Mouse (Mus musculus): ENCODE data around the gene Plcb2. TPM values are rescaled to one million over a fixed set of nuclear protein-coding genes. Genes with fewer than 3 reads are reported as not detected.

Gene Plcb2
- polyA plus RNA-seq, 1 experiment = 0.49 TPM

GRCm38 (mm10) chr2:118693370-118693966, 34.8 kb downstream of the Plcb2 start:
- no peaks in the 10 kb centered on the region for H3K4me1 ChIP-seq (ENCODE audit: control insufficient read depth, insufficient read depth, low read length)
- H3K4me3 ChIP-seq (ENCODE audit: insufficient read depth, low read length) = no peak overlapping the region
- no peak overlapping the region for H3K27ac ChIP-seq (ENCODE audit: insufficient read depth, low read length)
- no peak; the same call in 1 of the 2 replicates for TF ChIP-seq CTCF (IDR thresholded peaks at IDR 0.05; ENCODE audit: borderline replicate concordance, insufficient read depth, low read length)
- TF ChIP-seq POLR2A (IDR thresholded peaks at IDR 0.05; ENCODE audit: low read depth, low read length) = no peak

DNA sequence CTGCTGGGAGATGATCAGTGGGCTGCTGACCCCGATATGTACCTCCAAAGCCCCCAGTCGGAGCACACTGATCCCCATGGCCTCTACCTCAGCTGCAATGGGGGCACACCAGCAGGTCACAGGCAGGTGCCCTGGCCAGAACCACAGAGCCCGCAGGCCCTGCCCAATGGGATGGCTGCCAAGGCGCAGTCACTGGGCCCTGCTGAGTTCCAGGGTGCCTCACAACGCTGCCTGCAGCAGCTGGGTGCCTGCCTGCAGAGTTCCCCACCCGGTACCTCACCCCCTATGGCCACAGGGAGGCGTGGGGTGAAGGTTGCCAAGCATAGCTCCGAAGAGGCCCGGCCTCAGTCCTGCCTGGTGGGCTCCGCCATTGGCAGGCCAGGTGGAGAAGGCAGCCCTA, 38.4 kb downstream of the Plcb2 start:
- Histone ChIP-seq H3K27ac (ENCODE audit: insufficient read depth, low read length) (no peak overlapping the region), H3K4me3 (ENCODE audit: insufficient read depth, low read length) (no peak overlapping the region), H3K4me1 (ENCODE audit: control insufficient read depth, insufficient read depth, low read length) (no peaks in the 10 kb centered on the region)
- TF ChIP-seq POLR2A (IDR thresholded peaks at IDR 0.05; ENCODE audit: low read depth, low read length) = no peak
- TF ChIP-seq CTCF (IDR thresholded peaks at IDR 0.05; ENCODE audit: borderline replicate concordance, insufficient read depth, low read length) = no peak

DNA sequence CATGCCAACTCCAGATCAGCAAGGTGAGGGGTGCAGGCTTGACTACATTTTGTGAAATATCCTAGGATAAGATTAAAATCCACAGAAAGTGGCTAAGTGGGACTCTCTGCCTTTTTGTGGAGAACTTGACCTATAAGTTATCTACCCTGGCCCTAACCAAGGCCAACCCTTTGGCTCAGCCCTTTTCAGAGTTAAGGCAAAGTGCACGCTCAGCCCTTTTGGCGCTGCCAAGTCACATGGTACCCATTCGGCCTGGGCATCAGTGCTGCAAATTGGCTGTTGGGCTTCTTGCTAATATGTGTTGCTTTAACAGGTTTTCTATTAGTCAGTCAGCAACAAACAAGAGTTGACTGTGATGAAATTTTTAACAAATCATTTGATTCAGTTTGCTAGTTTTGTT, 40.4 kb downstream of the Plcb2 start:
- TF ChIP-seq POLR2A (IDR thresholded peaks at IDR 0.05; ENCODE audit: low read depth, low read length) = no peak
- TF ChIP-seq CTCF (IDR thresholded peaks at IDR 0.05; ENCODE audit: borderline replicate concordance, insufficient read depth, low read length) = no peak
- Histone ChIP-seq H3K4me1 (ENCODE audit: control insufficient read depth, insufficient read depth, low read length) (no peaks in the 10 kb centered on the region), H3K4me3 (ENCODE audit: insufficient read depth, low read length) (no peak overlapping the region), H3K27ac (ENCODE audit: insufficient read depth, low read length) (no peak overlapping the region)

- TF ChIP-seq CTCF (IDR thresholded peaks at IDR 0.05; ENCODE audit: borderline replicate concordance, insufficient read depth, low read length) (no peak), POLR2A (IDR thresholded peaks at IDR 0.05; ENCODE audit: low read depth, low read length) (no peak)
- Histone ChIP-seq H3K27ac (ENCODE audit: insufficient read depth, low read length) (no peak overlapping the region), H3K4me1 (ENCODE audit: control insufficient read depth, insufficient read depth, low read length) (no peaks in the 10 kb centered on the region), H3K4me3 (ENCODE audit: insufficient read depth, low read length) (no peak overlapping the region)
Measured at GRCm38 (mm10) chr2:118686693-118687092, 41.5 kb downstream of the Plcb2 start.

DNA sequence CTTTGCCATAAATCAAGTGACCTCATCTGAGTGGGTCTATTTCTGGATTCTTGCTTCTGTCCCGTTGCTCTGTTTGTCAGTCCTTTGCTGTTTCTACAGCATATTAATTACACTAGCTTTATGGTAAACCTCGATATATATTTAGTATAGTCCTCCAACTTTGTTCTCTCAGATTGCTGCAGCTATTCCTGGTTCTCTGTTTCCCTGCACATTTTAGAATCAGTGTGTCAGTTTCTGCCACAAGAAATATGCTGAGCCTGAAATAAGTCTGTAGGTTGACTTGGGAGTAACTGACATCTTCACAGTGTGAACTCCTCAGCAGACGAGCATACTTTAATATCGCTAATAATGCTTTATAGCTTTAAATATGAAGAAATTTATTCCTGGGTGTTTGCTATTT, 43.1 kb downstream of the Plcb2 start:
- H3K27ac ChIP-seq (ENCODE audit: insufficient read depth, low read length) = no peak overlapping the region
- TF ChIP-seq CTCF (IDR thresholded peaks at IDR 0.05; ENCODE audit: borderline replicate concordance, insufficient read depth, low read length) (no peak), POLR2A (IDR thresholded peaks at IDR 0.05; ENCODE audit: low read depth, low read length) (no peak)
- no peaks in the 10 kb centered on the region for H3K4me1 ChIP-seq (ENCODE audit: control insufficient read depth, insufficient read depth, low read length)
- no peak overlapping the region for H3K4me3 ChIP-seq (ENCODE audit: insufficient read depth, low read length)

DNA sequence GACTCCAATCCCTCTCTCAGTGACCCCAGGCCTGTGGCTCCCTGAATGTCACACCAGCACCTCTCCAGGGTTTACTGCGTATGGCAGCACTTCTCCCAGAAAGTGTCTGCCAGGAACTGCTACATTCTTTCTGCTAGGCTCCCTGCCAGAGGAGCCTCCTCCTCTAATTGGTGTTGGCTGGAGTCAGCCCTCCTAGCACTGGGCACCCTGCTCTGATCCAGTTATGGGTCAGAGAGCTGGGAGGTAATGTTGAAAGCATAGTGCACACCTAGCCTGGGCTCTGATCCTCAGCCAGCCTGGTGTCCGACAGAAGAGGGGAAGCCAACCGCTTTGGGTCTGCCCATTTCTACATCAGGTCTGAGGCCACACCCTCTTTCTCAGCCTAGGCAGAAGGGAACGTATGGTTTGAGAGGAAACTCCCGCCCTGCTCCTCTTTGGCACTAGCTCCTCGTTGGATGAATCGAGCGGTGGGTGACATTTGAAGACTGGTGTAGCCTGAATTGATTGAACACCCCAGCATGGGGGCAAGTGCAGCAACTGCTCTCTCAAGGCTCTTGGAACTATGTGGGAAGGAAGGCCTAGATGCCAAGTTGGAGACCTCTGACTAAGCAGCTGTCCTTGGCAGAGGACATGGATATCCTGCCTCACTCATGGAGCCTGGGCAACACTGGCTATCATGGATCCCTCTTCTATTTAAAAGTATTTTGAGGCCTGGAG, 45.5 kb downstream of the Plcb2 start:
- no peak for TF ChIP-seq POLR2A (IDR thresholded peaks at IDR 0.05; ENCODE audit: low read depth, low read length)
- TF ChIP-seq CTCF (IDR thresholded peaks at IDR 0.05; ENCODE audit: borderline replicate concordance, insufficient read depth, low read length) = no peak
- H3K27ac ChIP-seq (ENCODE audit: insufficient read depth, low read length) = no peak overlapping the region
- H3K4me3 ChIP-seq (ENCODE audit: insufficient read depth, low read length) = no peak overlapping the region
- no peaks in the 10 kb centered on the region for H3K4me1 ChIP-seq (ENCODE audit: control insufficient read depth, insufficient read depth, low read length)

GRCm38 (mm10) chr2:118680926-118681325, 47.3 kb downstream of the Plcb2 start:
- TF ChIP-seq POLR2A (IDR thresholded peaks at IDR 0.05; ENCODE audit: low read depth, low read length) (no peak), CTCF (IDR thresholded peaks at IDR 0.05; ENCODE audit: borderline replicate concordance, insufficient read depth, low read length) (no peak)
- Histone ChIP-seq H3K4me3 (ENCODE audit: insufficient read depth, low read length) (no peak overlapping the region), H3K27ac (ENCODE audit: insufficient read depth, low read length) (no peak overlapping the region), H3K4me1 (ENCODE audit: control insufficient read depth, insufficient read depth, low read length) (no peaks in the 10 kb centered on the region)

- Histone ChIP-seq H3K4me1 (ENCODE audit: control insufficient read depth, insufficient read depth, low read length) (no peaks in the 10 kb centered on the region), H3K27ac (ENCODE audit: insufficient read depth, low read length) (no peak overlapping the region), H3K4me3 (ENCODE audit: insufficient read depth, low read length) (no peak overlapping the region)
- TF ChIP-seq POLR2A (IDR thresholded peaks at IDR 0.05; ENCODE audit: low read depth, low read length) = no peak
- no peak for TF ChIP-seq CTCF (IDR thresholded peaks at IDR 0.05; ENCODE audit: borderline replicate concordance, insufficient read depth, low read length)
Measured at GRCm38 (mm10) chr2:118679577-118679976, 48.7 kb downstream of the Plcb2 start.

DNA sequence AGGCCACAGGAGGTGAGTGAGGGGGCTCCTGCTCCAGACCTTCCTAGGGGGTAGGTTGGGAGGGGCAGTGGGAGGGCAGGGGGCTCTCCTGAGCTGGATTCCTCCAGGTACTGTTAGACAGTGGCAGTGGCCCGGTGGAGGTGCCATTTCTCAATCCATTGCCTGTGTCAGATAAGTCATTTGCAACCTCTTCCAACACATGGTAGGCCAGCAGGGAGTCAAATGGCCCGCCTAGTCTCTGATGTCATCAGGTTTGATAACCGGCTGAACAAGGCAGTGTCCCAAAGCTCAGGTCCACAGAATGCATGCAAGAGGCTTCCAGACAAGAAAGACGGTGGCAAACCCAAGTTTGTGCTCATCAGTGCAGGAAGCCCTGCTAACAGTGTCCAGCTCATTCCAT, 50.4 kb downstream of the Plcb2 start:
- no peak overlapping the region for H3K27ac ChIP-seq (ENCODE audit: insufficient read depth, low read length)
- TF ChIP-seq POLR2A (IDR thresholded peaks at IDR 0.05; ENCODE audit: low read depth, low read length) (no peak), CTCF (IDR thresholded peaks at IDR 0.05; ENCODE audit: borderline replicate concordance, insufficient read depth, low read length) (no peak)
- no peaks in the 10 kb centered on the region for H3K4me1 ChIP-seq (ENCODE audit: control insufficient read depth, insufficient read depth, low read length)
- no peak overlapping the region for H3K4me3 ChIP-seq (ENCODE audit: insufficient read depth, low read length)

Data from embryonic fibroblast, embryonic 13.5 days (primary cell).